Mouse (Mus musculus) skeletal muscle tissue, postnatal 0 days (tissue): Measurements from ENCODE around the gene Timm22. TPM values are rescaled to one million over a fixed set of nuclear protein-coding genes. Genes with fewer than 3 reads are reported as not detected.

Experiments
- polyA plus RNA-seq: library from polyadenylated mRNA; unstranded; fragments of >200 nt; fragmentation: Nextera tagmentation; extraction: Ambion mirVana; gene quantifications from 2 replicates; pipeline ENCODE4 v1.2.1, GENCODE M21; 2015

Gene Timm22
- 80.5 and 85.0 TPM in 2 replicates for polyA plus RNA-seq

GRCm38 (mm10) chr11:76406702-76407583 is at the start of gene Timm22:
TSS of gene Timm22 (plus strand) at chr11:76406952.

GRCm38 (mm10) chr11:76398798-76399586 is 7.8 kb upstream of the Timm22 start, which contains the start of gene Nxn:
TSS of gene Nxn (minus strand) at chr11:76399140.

Other genes with a start within 250 kb of the Timm22 start
- 22.4 and 22.7 TPM in 2 replicates for gene Vps53, start 227.3 kb upstream of the Timm22 start, polyA plus RNA-seq
- gene Fam57a, start 227.3 kb upstream of the Timm22 start, polyA plus RNA-seq: 8.9 and 14.6 TPM in 2 replicates
- gene Dbil5, start 189.3 kb upstream of the Timm22 start, polyA plus RNA-seq: 0.27 and 0.57 TPM in 2 replicates
- gene Gemin4, start 189.3 kb upstream of the Timm22 start, polyA plus RNA-seq: 4.5 and 7.6 TPM in 2 replicates
- 30.7 and 32.4 TPM in 2 replicates for gene Mrm3, start 163.2 kb upstream of the Timm22 start, polyA plus RNA-seq
- 63.2 and 75.6 TPM in 2 replicates for gene Glod4, start 163.2 kb upstream of the Timm22 start, polyA plus RNA-seq
- gene Nxn, start 7.8 kb upstream of the Timm22 start, polyA plus RNA-seq: 35.3 and 36.2 TPM in 2 replicates
- gene Abr, start 215.4 kb downstream of the Timm22 start, polyA plus RNA-seq: 11.7 and 11.9 TPM in 2 replicates